Mouse (Mus musculus) brain, embryonic 14.5 days (tissue): ENCODE results near the gene Vps4b.

Experiments
- CTCF ChIP-seq: fragments of 200-500 bp; IDR thresholded peaks from 2 replicates; pipeline ENCODE4 v1.5.1; 2012; ENCODE audit warnings: inconsistent platforms, mild to moderate bottlenecking, moderate library complexity, borderline replicate concordance; ENCODE audit not compliant: insufficient read depth, insufficient read length; ENCODE audit errors: extremely low read depth
- POLR2A ChIP-seq: fragments of 200-500 bp; IDR thresholded peaks from 2 replicates; pipeline ENCODE4 v1.6.1; 2012; ENCODE audit warnings: mild to moderate bottlenecking, inconsistent platforms, borderline replicate concordance; ENCODE audit not compliant: poor library complexity, insufficient read depth, insufficient read length, severe bottlenecking; ENCODE audit errors: extremely low read depth

GRCm38 (mm10) chr1:106816766-106817165 is 20.2 kb upstream of the Vps4b start:
- TF ChIP-seq CTCF (no peak), POLR2A (no peak)
